Mouse (Mus musculus) bone marrow macrophage, adult 2 months (primary cell): ENCODE results near the gene Sult2a6. TPM values are rescaled to one million over a fixed set of nuclear protein-coding genes. Genes with fewer than 3 reads are reported as not detected.

ENCODE experiments used
- H3K27ac ChIP-seq: 2 replicates; pipeline ENCODE4 v1.5.1; 2012; ENCODE audit warnings: low read depth, low read length; ENCODE audit not compliant: insufficient read depth
- H3K4me1 ChIP-seq: 2 replicates; pipeline ENCODE4 v1.6.1; 2012; ENCODE audit warnings: low read length; ENCODE audit not compliant: control insufficient read depth, insufficient read depth
- H3K4me3 ChIP-seq: 2 replicates; pipeline ENCODE4 v1.5.1; 2012; ENCODE audit warnings: mild to moderate bottlenecking, low read length, moderate library complexity; ENCODE audit not compliant: insufficient read depth
- CTCF ChIP-seq: IDR thresholded peaks from 2 replicates; pipeline ENCODE4 v1.5.1; 2012; ENCODE audit warnings: low read depth, mild to moderate bottlenecking, low read length, moderate library complexity
- POLR2A ChIP-seq: IDR thresholded peaks from 2 replicates; pipeline ENCODE4 v1.6.1; 2012; ENCODE audit warnings: mild to moderate bottlenecking, low read depth, low read length, borderline replicate concordance
- polyA plus RNA-seq: library from polyadenylated mRNA; stranded (reverse); fragments of >200 nt; gene quantifications from 2 replicates; pipeline ENCODE4 v1.2.4, GENCODE M21; 2012; ENCODE audit not compliant: missing spikeins, insufficient read depth, insufficient read length

Sult2a6 gene
- polyA plus RNA-seq = not detected in 2 replicates

- no peaks in the 10 kb centered on the region for H3K4me1 ChIP-seq
- H3K27ac ChIP-seq = no peak within 1 kb of the TSS
- no peak for TF ChIP-seq CTCF
- TF ChIP-seq POLR2A = no peak
- no peak within 1 kb of the TSS for H3K4me3 ChIP-seq
These were observed at the start of gene Sult2a6 for GRCm38 (mm10) chr7:14254770-14255169. Gene Sult2a6, minus strand, starts transcription at chr7:14254870.

GRCm38 (mm10) chr7:14215231-14215630, 39.4 kb downstream of the Sult2a6 start:
- Histone ChIP-seq H3K4me3 (no peak overlapping the region), H3K27ac (no peak overlapping the region), H3K4me1 (no peaks in the 10 kb centered on the region)
- TF ChIP-seq CTCF (no peak), POLR2A (no peak)

GRCm38 (mm10) chr7:14203417-14203816, 51.3 kb downstream of the Sult2a6 start:
- TF ChIP-seq CTCF = no peak
- TF ChIP-seq POLR2A = no peak
- H3K4me1 ChIP-seq = no peaks in the 10 kb centered on the region
- no peak overlapping the region for H3K27ac ChIP-seq

GRCm38 (mm10) chr7:14202487-14202886, 52.2 kb downstream of the Sult2a6 start:
- Histone ChIP-seq H3K4me3 (no peak overlapping the region), H3K4me1 (no peaks in the 10 kb centered on the region), H3K27ac (no peak overlapping the region)
- TF ChIP-seq POLR2A (no peak), CTCF (no peak)

More at GRCm38 (mm10) chr7:14203417-14203816, 51.3 kb downstream of the Sult2a6 start:
- no peak overlapping the region for H3K4me3 ChIP-seq

Other genes starting within 250 kb of the Sult2a6 start
- not detected in 2 replicates for gene Sult2a3, start 131.8 kb downstream of the Sult2a6 start, polyA plus RNA-seq
- gene Obox8, start 78.7 kb upstream of the Sult2a6 start, polyA plus RNA-seq = not detected in 2 replicates
- not detected in 2 replicates for gene Sult2a8, start 191.9 kb upstream of the Sult2a6 start, polyA plus RNA-seq
- gene Sult2a7, start 239.4 kb upstream of the Sult2a6 start, polyA plus RNA-seq = not detected in 2 replicates